Mouse (Mus musculus): ENCODE measurements around the gene Asf1a. TPM values are rescaled to one million over a fixed set of nuclear protein-coding genes. Genes with fewer than 3 reads are reported as not detected.
"Not testable (repeated sequence)": the region's sequence is repeated elsewhere in the genome, so short reads cannot be mapped to it uniquely, and the experiment has no call there.

Asf1a gene
- total RNA-seq, 2 experiments from 2014 or later = 28.3 to 33.1 TPM

- peak in 1 of 2 experiments; percentile 11 for DNase-seq
- intact Hi-C loops (cut with DNase I) = loop anchor here (10.0 kb wide), 1 partner anchor 439 kb away; the partner anchor contains the start of gene Man1a
These were observed 38.9 kb downstream of the Asf1a start for GRCm38 (mm10) chr10:53635246-53635971.

GRCm38 (mm10) chr10:53641507-53641906, 45.0 kb downstream of the Asf1a start:
- intact Hi-C loops (cut with DNase I) = loop anchor here (1.0 kb wide), 1 partner anchor 155 kb away; no protein-coding TSS in a partner anchor
- DNase-seq = peak in 1 of 2 experiments; percentile 16

DNA sequence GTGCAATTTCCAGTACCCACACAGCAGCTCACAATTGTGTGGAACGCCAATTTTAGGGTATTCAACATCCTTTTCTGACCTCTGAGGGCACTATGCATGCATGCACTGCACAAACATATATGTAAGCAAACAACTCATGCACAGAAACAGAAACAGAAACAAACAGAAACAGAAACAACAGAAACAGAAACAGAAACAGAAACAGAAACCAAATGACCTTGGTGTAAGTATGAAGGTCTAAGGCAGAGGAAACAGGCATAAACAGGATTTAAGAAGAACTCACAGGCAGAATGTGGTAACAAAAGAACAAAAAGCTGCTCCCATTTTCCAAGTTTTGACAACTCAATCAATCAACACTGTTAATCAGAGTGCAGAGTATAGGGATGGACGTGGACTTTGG, 54.1 kb downstream of the Asf1a start:
- intact Hi-C loops (cut with DNase I) = no loop called here
- DNase-seq = no peak

DNA sequence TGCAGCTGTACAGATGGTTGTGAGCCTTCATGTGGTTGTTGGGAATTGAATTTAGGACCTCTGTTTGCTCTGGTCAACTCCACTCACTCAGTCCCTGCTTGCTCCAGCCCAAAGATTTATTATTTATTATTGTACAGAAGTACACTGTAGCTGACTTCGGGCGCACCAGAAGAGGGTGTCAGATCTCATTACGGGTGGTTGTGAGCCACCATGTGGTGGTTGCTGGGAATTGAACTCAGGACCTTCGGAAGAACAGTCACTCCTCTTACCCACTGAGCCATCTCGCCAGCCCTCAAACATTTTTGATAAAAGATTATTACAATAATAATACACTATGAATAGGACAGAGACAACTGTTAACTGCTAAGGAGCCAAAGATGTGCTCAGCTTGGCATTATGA, 57.7 kb downstream of the Asf1a start:
- intact Hi-C loops (cut with DNase I); DNase-seq: not testable (repeated sequence)

Other genes with a start within 250 kb of the Asf1a start
- gene Cep85l, start 216.8 kb upstream of the Asf1a start, total RNA-seq (2021) = 10 to 100 TPM; 15.4 to 17.5 TPM
- 1 to 10 TPM; 3.7 TPM for gene Mcm9, start 33.7 kb downstream of the Asf1a start, total RNA-seq (2021)
- 1 to 10 TPM; 1.7 to 2.1 TPM for gene Fam184a, start 154.4 kb downstream of the Asf1a start, total RNA-seq (2021)

Data from heart, postnatal 36 days (tissue).